Mouse (Mus musculus): ENCODE data around the gene Jph3.

Jph3 gene

GRCm38 (mm10) chr8:121786542-121786941, 57.1 kb downstream of the Jph3 start:
- DNase-seq (ENCODE audit: low spot score in 2 of 2): no peak

GRCm38 (mm10) chr8:121788786-121789185, 59.4 kb downstream of the Jph3 start:
- no peak for DNase-seq (ENCODE audit: low spot score in 2 of 2)

- no peak for DNase-seq (ENCODE audit: low spot score in 2 of 2)
These were observed 62.7 kb downstream of the Jph3 start for GRCm38 (mm10) chr8:121792159-121792558.

GRCm38 (mm10) chr8:121792627-121793026, 63.2 kb downstream of the Jph3 start:
- no peak for DNase-seq (ENCODE audit: low spot score in 2 of 2)

- DNase-seq (ENCODE audit: low spot score in 2 of 2): no peak
These were observed 64.7 kb downstream of the Jph3 start for GRCm38 (mm10) chr8:121794151-121794550.

- DNase-seq (ENCODE audit: low spot score in 2 of 2): no peak
These were observed 66.0 kb downstream of the Jph3 start for GRCm38 (mm10) chr8:121795461-121795860.

GRCm38 (mm10) chr8:121796406-121796805, 67.0 kb downstream of the Jph3 start:
- DNase-seq (ENCODE audit: low spot score in 2 of 2): no peak

GRCm38 (mm10) chr8:121798401-121798800, 69.0 kb downstream of the Jph3 start:
- DNase-seq (ENCODE audit: low spot score in 2 of 2): no peak

- no peak for DNase-seq (ENCODE audit: low spot score in 2 of 2)
These were observed 75.4 kb downstream of the Jph3 start for GRCm38 (mm10) chr8:121804829-121805228.

GRCm38 (mm10) chr8:121806126-121806525, 76.7 kb downstream of the Jph3 start:
- no peak for DNase-seq (ENCODE audit: low spot score in 2 of 2)

GRCm38 (mm10) chr8:121808032-121808431, 78.6 kb downstream of the Jph3 start:
- no peak for DNase-seq (ENCODE audit: low spot score in 2 of 2)

- DNase-seq (ENCODE audit: low spot score in 2 of 2): no peak
These were observed 80.2 kb downstream of the Jph3 start for GRCm38 (mm10) chr8:121809524-121810155.

- no peak for DNase-seq (ENCODE audit: low spot score in 2 of 2)
These were observed 82.1 kb downstream of the Jph3 start for GRCm38 (mm10) chr8:121811502-121811901.

- no peak for DNase-seq (ENCODE audit: low spot score in 2 of 2)
These were observed 82.6 kb downstream of the Jph3 start for GRCm38 (mm10) chr8:121811931-121812570.

- DNase-seq (ENCODE audit: low spot score in 2 of 2): no peak
These were observed 88.8 kb downstream of the Jph3 start for GRCm38 (mm10) chr8:121818226-121818625.

GRCm38 (mm10) chr8:121820840-121821239, 91.4 kb downstream of the Jph3 start:
- DNase-seq (ENCODE audit: low spot score in 2 of 2): no peak

GRCm38 (mm10) chr8:121821320-121821719, 91.9 kb downstream of the Jph3 start:
- no peak for DNase-seq (ENCODE audit: low spot score in 2 of 2)

- no peak for DNase-seq (ENCODE audit: low spot score in 2 of 2)
These were observed 92.3 kb downstream of the Jph3 start for GRCm38 (mm10) chr8:121821770-121822169.

- no peak for DNase-seq (ENCODE audit: low spot score in 2 of 2)
These were observed 98.3 kb downstream of the Jph3 start for GRCm38 (mm10) chr8:121827726-121828125.

GRCm38 (mm10) chr8:121828376-121829023, 99.1 kb downstream of the Jph3 start:
- no peak for DNase-seq (ENCODE audit: low spot score in 2 of 2)

GRCm38 (mm10) chr8:121829048-121829776, 99.8 kb downstream of the Jph3 start, which contains the start of gene Klhdc4:
Gene Klhdc4 (minus strand): TSS chr8:121829569.
- DNase-seq (ENCODE audit: low spot score in 2 of 2): peak; percentile 78 to 84

- no peak for DNase-seq (ENCODE audit: low spot score in 2 of 2)
These were observed 100.4 kb downstream of the Jph3 start for GRCm38 (mm10) chr8:121829777-121830362.
